Mouse (Mus musculus): ENCODE measurements around the gene Egf.

The Egf gene

GRCm38 (mm10) chr3:129650293-129650612 is 104.9 kb downstream of the Egf start:
- DNase-seq (ENCODE audit: low spot score), result no peak

- no peak for DNase-seq (ENCODE audit: low spot score)
Observed at GRCm38 (mm10) chr3:129649586-129650292, 105.4 kb downstream of the Egf start.

DNA sequence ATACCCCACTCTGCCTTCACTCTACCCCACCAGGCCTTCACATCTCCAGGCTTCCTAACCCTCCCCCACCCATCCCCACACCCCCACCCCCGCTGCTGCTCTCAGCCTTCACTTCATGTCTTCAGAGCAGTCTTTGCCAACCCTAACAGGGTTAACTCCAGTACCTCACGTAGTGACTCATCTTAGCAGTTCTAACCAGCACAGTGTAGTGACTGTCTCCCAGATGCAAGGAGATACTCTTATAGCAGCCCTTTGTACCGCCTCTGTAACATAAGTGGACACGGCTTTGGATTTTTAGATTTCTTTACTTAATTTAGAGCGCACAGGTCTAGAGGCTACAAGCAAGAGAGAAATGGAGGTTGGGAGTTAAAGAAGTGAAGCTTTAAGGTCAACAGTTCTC is 106.5 kb downstream of the Egf start:
- no peak for DNase-seq (ENCODE audit: low spot score)

DNA sequence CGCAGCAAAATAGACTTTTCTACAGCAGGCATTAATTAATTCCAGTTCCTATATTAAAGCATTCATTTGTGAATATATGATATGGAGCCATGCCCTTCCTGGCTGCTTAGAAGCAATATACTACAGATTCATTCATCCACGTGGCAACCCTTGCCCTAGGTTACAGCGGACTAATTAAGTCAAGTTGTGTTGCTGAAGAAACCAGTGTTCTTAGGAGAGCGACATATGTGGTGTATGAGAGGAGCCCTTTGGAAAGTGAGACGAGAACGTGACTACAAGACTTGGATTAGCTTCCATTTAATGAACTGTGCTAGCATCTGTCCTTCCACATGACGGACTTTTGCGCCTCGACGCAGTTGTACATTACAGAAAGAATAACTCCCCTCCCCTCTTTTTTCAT is 107.8 kb downstream of the Egf start:
- no peak for DNase-seq (ENCODE audit: low spot score)

DNA sequence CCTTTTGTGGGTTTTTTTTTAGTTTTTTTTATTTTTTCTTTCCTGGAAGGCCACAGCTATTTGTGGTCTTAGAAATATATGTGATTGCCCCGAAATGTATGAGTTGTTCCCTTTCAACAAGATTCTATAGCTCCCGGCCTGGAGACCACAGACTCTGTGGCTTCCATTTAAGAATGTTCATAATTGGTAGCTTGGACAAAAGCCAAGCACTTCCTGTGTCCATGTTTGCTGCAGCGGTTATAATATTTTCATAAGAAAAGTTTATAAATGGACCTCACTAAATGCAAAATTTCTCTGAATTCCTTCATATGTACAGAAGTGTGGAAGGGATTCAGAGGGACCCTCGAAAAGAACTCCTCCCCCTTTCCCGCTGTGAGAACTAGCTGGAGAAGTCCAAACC is 108.3 kb downstream of the Egf start:
- no peak for DNase-seq (ENCODE audit: low spot score)

DNA sequence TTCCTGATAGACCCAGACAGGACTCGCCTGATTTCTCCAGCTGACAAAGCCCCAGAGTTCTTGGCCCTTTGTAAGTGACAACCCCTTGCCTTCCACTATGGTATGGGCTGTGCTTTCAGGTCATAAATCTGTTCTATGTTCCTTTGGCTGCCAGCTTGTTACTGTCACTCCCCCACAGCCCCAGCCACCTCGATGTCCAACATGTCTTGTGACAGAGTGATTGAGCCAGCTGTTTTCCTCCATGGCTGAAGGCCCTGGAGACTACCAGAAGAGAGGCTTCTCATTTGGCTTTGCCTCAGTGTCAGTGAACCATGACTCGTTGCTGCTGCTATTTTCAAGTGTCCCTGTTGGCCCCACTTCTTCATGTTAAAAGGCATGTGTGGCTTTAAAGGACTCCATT is 109.7 kb downstream of the Egf start:
- no peak for DNase-seq (ENCODE audit: low spot score)

DNA sequence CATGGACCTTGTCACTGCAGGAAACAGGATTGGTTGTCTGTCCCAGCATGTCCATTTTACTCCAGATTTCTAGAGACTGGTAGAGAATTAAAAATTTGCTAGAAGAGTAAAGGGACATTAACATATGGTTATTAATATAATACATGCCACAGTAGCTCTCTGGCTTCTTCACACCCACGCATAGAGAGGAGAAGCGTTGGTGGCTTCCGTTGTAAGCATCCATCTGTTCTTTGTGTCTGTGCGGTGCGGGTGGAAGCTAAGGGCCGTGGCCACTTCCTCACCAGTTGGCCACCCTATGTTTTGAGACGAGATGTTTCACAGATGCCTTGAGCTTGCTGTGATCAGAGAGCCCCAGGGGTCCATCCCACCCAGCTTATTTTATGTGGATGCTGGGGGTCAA is 113.5 kb downstream of the Egf start:
- DNase-seq (ENCODE audit: low spot score), result no peak

DNA sequence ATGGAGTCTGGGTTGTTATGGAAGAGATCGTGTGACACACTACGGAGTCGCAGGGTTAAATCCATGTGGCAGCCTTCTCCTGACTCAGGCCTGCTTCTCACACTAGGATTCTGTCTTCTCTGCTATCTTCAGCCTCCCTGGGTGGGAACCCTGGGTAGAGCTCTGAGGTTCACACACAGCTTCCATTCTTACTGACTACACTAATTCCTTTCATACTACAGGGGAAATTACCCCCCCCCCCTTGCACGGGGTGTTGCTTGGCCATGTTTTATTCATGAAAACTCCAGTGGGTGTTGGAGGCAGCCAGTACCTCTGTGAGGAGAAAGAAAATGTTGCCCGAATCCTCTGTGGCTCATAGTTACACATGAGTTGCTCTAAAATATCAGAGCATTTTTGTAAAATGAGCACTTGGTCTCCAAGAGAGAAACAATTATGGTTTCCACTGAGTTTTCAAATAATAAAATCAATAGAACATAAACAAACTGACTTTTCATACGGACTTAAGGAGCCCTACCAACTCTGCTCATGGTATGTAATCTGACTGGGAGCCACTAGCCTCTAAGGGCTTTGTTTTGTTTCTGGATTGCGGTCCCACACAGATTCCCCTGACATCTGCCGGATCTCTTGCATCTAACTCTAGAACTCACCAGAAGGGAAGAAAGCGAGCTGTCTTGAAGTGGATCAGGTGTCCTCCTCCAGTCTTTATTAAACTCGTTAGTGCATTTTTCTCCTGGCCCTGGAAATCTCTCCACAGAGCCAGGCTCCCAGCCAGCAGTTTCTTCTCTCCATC is 114.7 kb downstream of the Egf start:
- DNase-seq (ENCODE audit: low spot score), result no peak

DNA sequence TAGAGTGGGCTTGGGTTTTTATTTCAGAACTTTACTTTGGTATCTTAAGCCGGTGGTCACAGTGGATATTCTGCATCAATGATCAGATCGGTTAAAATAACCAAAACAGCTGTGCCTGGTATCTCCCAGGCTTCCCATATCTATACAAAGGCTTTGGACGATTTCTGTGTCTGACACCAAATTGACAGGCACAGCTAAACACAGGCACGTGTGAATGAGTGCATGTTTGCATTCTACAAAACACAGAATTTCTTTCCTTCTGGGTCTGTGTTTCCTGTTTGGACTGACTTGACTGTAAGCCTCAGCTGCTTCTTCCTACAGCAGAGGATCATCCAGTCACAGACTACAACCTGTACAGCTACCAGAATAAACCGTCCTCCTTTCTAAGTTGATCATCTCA is 115.4 kb downstream of the Egf start:
- DNase-seq (ENCODE audit: low spot score), result no peak

- no peak for DNase-seq (ENCODE audit: low spot score)
Observed at GRCm38 (mm10) chr3:129637446-129637845, 117.7 kb downstream of the Egf start.

DNA sequence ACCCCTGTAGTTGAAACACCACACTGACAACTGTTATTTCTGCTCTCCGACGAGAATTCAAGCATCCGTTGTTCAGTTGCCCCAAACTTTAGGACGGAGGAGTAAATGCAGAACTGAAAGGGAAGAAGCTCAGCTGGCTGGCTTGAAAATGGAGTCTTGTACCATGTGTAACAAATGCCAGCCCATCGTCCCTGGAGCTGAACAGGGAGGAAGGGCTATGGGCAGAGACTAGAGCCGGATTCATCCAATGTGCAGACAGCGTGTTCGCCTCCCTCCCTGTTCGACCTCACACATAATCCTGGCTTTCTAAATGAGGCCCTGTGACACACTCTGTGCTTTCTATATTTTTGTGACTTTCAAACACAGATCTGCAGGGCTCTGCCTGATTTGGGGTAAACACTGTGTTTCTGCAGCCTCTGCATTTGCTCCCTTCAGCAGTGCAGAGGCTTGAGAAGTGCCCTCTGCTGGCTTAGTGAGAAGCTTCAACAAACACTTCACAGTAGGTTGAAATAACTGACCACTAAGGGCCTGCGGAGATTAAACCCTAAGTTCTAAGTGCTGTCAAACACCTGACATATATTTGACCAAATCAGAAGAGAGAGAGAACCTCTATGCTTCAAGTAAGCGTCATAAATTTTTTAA is 120.7 kb downstream of the Egf start:
- DNase-seq (ENCODE audit: low spot score), result no peak

GRCm38 (mm10) chr3:129633518-129633917 is 121.6 kb downstream of the Egf start:
- DNase-seq (ENCODE audit: low spot score), result no peak

DNA sequence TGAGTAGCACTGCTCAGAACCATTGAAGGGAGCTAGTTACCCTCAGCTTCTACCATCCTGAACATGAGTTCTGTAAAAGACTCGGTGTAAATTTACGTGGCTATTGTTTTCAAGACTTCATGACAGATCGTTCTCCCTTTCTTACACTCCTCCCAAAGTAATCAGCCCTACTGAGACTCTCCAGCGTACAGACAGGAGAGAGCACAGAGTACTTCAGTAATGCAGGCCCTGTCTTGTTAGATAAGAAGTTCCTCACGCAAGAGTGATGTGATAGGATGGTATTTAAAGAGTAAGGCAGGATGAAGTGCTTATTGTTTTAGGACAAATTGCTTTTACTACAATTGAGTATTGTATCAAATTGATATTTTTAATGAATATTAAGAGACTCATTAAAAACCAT is 123.3 kb downstream of the Egf start:
- DNase-seq (ENCODE audit: low spot score), result no peak

DNA sequence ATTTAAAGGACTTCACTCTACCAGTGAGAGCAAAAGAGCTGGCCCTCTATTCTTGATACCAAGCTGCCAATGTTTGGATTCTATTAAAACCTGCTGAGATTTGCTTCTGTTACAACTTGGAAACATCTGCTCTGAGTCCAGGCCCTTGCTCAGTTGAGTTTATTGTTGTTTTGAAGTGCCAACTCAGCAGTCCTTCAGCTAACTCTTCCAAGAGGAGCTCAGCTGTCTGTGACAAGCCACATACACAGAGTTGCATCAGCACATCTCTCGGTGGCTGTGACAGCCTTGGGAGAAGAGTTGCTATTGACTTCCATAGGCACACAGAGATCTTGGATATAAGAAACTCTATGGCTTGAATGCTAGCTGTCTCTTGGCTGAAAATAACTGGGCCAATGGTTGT is 124.1 kb downstream of the Egf start:
- DNase-seq (ENCODE audit: low spot score), result no peak
